8 mouse cellular contexts compared by ENCODE assay signal in genomic region chrX:42148788-42149556, GRCm38 (mm10). TPM values are rescaled to one million over a fixed set of nuclear protein-coding genes. Genes with fewer than 3 reads are reported as not detected.
DNase-seq lines count a peak whose midpoint lies in the region; ATAC-seq and TF ChIP-seq lines count a peak whose summit lies in the region.

Stag2 (plus strand) TSS chrX:42149317.

- peak; percentile 91 for DNase-seq in A20 (ENCODE audit: low read depth, low spot score)
- peak; percentile 93 for DNase-seq in embryonic facial prominence, embryonic 14.5 days (ENCODE audit: low spot score)
- peak; percentile 79 for DNase-seq in heart, adult 8-10 months (ENCODE audit: low spot score)
- peak; percentile 90 for DNase-seq in kidney, adult 9 months
- peak; percentile 93 for DNase-seq in liver
- DNase-seq in spleen, postnatal 36 days (ENCODE audit: low spot score in 2 of 2): peak; percentile 90 to 91

- peak within 1 kb of the TSS; percentile 99 for H3K27ac ChIP-seq in bone marrow, adult 2 months (ENCODE audit: control insufficient read depth, insufficient read depth, low read depth, low read length, poor library complexity)
- peak within 1 kb of the TSS; percentile 99 for H3K27ac ChIP-seq in embryonic facial prominence, embryonic 14.5 days (replicated peaks; ENCODE audit: low read depth, low read length)

- peak within 1 kb of the TSS; percentile 84 for H3K4me3 ChIP-seq in bone marrow, adult 2 months (replicated peaks; ENCODE audit: control insufficient read depth, low read depth, low read length)
- H3K4me3 ChIP-seq in embryonic facial prominence, embryonic 14.5 days (ENCODE audit: low read depth, low read length): peak within 1 kb of the TSS; percentile 59

- no peaks in the 10 kb centered on the region; the same call in 1 of the 2 replicates for H3K4me1 ChIP-seq in bone marrow, adult 2 months (ENCODE audit: control insufficient read depth, insufficient read depth, low read length)
- H3K4me1 ChIP-seq in embryonic facial prominence, embryonic 14.5 days (ENCODE audit: control insufficient read depth, insufficient read depth, low read length): no peaks in the 10 kb centered on the region

- peak within 1 kb of the TSS; percentile 56 for H3K4me2 ChIP-seq in embryonic facial prominence, embryonic 14.5 days (ENCODE audit: low read depth, low read length)

- peak within 1 kb of the TSS; percentile 94 for H3K9ac ChIP-seq in embryonic facial prominence, embryonic 14.5 days (ENCODE audit: low read depth, low read length)

- 16% methylated on average over 76 of the region's 76 CpGs for WGBS in bone marrow, adult 2 months
- 19% methylated on average over 57 of the region's 76 CpGs for WGBS in embryonic facial prominence, embryonic 14.5 days

- peak; percentile 67; the same call in 1 of the 2 replicates for TF ChIP-seq POLR2A in bone marrow, adult 2 months (IDR thresholded peaks at IDR 0.05; ENCODE audit: borderline replicate concordance, control insufficient read depth, low read depth, low read length)

- no peaks in the 10 kb centered on the region for H3K9me3 ChIP-seq in embryonic facial prominence, embryonic 14.5 days (ENCODE audit: control insufficient read depth, low read length)

- H3K27me3 ChIP-seq in embryonic facial prominence, embryonic 14.5 days (replicated peaks; ENCODE audit: control insufficient read depth, insufficient read depth, low read length): no peaks in the 10 kb centered on the region

- ATAC-seq in embryonic facial prominence, embryonic 14.5 days (ENCODE audit: low read depth): peak; percentile 81
- ATAC-seq in monocyte, adult 5-6 weeks (replicated peaks; ENCODE audit: insufficient number of reproducible peaks, low FRiP score, low TSS enrichment, poor library complexity, severe bottlenecking): peak; percentile 49

- TF ChIP-seq CTCF in bone marrow, adult 2 months (IDR thresholded peaks at IDR 0.05; ENCODE audit: control insufficient read depth, insufficient read depth, low read length): peak; percentile 72

- no peaks in the 10 kb centered on the region for H3K36me3 ChIP-seq in embryonic facial prominence, embryonic 14.5 days (ENCODE audit: control insufficient read depth, insufficient read depth, low read length)

RNA-seq across cellular contexts. Expression of gene Stag2, which starts in this region (rescaled TPM):
- polyA plus RNA-seq in bone marrow, adult 2 months (2011; ENCODE audit: insufficient read depth, insufficient read length, low replicate concordance, missing spikeins): 27.2 and 44.4 TPM in 2 replicates
- polyA plus RNA-seq in embryonic facial prominence, embryonic 14.5 days (2014; fragmentation: Nextera tagmentation; extraction: Ambion mirVana): 54.2 and 56.2 TPM in 2 replicates
- 10 to 100 TPM; 32.6 to 43.5 (median 37.6) TPM for total RNA-seq in heart, adult 8-10 months (2022)
- 312 to 329 TPM (median 314 TPM) in 3 replicates for total RNA-seq in monocyte, adult 5-6 weeks (2017)

Comparison
In these comparisons a context has a peak if more than half of its experiments do, and no peak if none do; other contexts are left out.
1. Peak in every context shown above with its lines: DNase-seq, ATAC-seq, H3K4me3 ChIP-seq and H3K27ac ChIP-seq.